Mouse (Mus musculus) megakaryocyte, adult 5-6 weeks (primary cell): ENCODE results near the gene Slc4a1. TPM values are rescaled to one million over a fixed set of nuclear protein-coding genes. Genes with fewer than 3 reads are reported as not detected.
A peak's percentile ranks its signal among the peaks of the same experiment; 100 is the strongest.

Source experiments
- ATAC-seq: 2 replicates; pipeline ENCODE4 v1.8.0; 2016; ENCODE audit warnings: mild to moderate bottlenecking, inconsistent platforms; ENCODE audit not compliant: poor library complexity, severe bottlenecking
- total RNA-seq, 2 experiments: library from RNA; stranded (forward) in 1 of 2; stranded (reverse) in 1 of 2; fragments of 153-499, 151-499 nt in 1 of 2; fragments of 221-1000, 200-1000 nt in 1 of 2; gene quantifications; 2 replicates each; pipeline versions ENCODE4 v1.2.3 to v1.2.4; 2015 to 2017

The Slc4a1 gene
- total RNA-seq, 2 experiments from 2014 or later = 3.3 TPM

- ATAC-seq = no peak
Measured at GRCm38 (mm10) chr11:102329518-102329917, 36.5 kb downstream of the Slc4a1 start.

- no peak for ATAC-seq
Measured at GRCm38 (mm10) chr11:102327839-102328238, 38.2 kb downstream of the Slc4a1 start.

- no peak for ATAC-seq
Measured at GRCm38 (mm10) chr11:102327250-102327649, 38.8 kb downstream of the Slc4a1 start.

DNA sequence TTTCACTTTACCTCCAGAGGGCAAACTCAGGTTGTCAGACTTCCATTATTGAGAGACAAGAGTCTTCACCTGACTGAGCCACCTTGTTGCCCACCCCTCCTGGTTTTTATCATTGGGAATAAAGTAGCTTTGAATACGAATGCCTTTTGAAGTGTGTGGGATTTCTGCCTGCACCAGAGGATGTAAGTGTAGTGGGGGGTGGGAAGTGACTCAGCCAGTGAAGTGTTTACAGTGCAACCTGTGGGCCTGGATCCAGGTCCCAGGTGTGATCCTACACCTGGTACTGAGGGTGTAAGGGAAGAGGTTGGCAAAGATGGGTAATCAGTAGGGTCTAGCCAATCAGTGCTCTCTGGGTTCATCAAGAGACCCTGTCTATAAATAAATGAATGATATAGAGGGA lies 42.5 kb downstream of the Slc4a1 start:
- no peak for ATAC-seq

DNA sequence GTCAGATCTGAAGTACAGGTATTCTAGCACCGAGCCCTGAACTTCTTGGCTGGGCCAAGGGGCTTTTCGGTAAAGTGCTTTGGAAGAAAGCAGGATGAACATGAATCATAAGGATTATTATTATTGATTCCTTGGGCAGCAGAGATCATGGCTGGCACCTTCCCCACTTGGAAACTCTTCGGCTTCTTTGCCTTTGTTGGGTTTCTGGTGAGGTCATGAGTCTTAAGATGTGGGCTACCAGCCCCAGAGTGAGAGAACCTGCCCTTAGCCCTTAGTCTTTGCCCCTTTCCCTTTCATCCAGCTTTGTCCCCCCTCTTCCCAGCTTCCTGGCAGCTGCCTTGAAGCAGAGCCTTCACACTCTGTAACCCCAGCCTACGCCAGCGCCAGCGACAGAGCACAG lies 44.1 kb downstream of the Slc4a1 start:
- no peak for ATAC-seq

GRCm38 (mm10) chr11:102320686-102321005 lies 45.4 kb downstream of the Slc4a1 start:
- ATAC-seq = no peak

- ATAC-seq = peak; percentile 20
Measured at GRCm38 (mm10) chr11:102319941-102320685, 45.9 kb downstream of the Slc4a1 start.

- ATAC-seq = peak; percentile 39
Measured at GRCm38 (mm10) chr11:102319410-102319792, 46.6 kb downstream of the Slc4a1 start, which contains the start of gene Ubtf. Gene Ubtf, minus strand, starts transcription at chr11:102319742.

GRCm38 (mm10) chr11:102318576-102319409 lies 47.2 kb downstream of the Slc4a1 start:
- 0 out of 2 replicates have a peak, but pooled peaks have one; percentile 1 for ATAC-seq

DNA sequence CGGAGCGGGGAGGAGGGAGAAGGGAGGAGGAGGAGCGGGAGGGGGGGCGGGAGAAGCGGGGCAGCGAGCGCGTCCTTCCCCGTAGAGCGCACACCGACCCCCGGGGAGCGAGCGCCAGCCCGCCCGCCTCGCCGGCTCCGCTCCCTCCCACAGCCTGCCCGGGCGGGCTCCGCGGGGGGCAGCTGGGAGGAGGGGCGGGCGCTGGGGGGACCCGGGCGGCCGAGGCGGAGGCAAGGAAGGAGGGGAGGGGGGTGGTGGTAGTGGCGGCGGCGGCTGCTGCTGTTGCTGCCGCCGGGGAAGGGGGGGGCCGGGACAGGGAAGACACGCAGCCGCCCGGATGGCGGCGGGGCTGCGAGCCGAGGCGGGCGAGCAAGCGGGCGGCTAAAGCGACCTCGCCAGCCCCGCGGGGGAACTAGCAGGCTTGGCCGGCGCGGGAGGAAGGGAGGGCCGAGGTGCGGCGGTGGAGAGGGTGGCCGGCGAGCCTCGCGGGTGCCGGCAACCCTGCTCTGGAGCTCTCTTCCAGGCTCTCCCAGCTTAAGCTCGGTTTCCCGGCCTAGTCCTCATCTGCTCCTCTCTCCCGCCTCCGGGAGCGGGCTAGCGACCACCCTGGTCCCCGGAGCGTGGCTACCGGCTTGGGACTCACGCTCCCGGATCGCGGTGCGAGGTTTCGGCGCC lies 48.0 kb downstream of the Slc4a1 start:
- peak; percentile 9 for ATAC-seq

DNA sequence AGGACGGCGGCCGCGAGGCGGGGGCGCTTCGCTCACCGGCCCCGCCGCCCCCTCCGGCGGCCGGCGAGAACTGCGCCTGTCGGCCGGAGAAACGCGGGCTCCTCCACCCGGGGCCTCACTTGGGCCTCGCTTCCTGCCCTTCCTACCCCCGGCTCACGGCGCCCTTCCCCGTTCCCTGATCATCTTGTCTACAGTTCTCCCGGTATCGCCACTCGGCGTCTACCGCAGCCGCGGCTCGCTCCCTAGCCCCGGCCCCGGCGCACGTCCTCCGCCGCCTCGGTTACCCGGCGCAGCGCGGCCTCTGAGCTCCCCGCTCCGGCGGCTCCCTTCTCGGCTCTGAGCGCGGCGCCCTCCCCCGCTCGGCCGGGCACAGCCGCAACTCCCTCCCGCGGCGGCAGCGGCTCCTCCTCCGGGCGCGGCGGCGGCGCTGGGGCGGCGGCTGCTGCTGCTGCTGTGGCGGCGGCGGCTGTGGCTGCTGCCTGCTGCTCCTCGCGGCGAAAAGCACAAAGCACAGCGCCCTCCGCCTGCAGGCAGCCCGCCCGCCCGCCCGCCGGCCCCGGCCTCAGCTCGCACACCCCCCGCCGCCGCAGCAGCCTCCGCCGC lies 48.6 kb downstream of the Slc4a1 start:
- ATAC-seq = peak; percentile 25

GRCm38 (mm10) chr11:102316572-102317297 lies 49.3 kb downstream of the Slc4a1 start:
- peak; percentile 61 for ATAC-seq

DNA sequence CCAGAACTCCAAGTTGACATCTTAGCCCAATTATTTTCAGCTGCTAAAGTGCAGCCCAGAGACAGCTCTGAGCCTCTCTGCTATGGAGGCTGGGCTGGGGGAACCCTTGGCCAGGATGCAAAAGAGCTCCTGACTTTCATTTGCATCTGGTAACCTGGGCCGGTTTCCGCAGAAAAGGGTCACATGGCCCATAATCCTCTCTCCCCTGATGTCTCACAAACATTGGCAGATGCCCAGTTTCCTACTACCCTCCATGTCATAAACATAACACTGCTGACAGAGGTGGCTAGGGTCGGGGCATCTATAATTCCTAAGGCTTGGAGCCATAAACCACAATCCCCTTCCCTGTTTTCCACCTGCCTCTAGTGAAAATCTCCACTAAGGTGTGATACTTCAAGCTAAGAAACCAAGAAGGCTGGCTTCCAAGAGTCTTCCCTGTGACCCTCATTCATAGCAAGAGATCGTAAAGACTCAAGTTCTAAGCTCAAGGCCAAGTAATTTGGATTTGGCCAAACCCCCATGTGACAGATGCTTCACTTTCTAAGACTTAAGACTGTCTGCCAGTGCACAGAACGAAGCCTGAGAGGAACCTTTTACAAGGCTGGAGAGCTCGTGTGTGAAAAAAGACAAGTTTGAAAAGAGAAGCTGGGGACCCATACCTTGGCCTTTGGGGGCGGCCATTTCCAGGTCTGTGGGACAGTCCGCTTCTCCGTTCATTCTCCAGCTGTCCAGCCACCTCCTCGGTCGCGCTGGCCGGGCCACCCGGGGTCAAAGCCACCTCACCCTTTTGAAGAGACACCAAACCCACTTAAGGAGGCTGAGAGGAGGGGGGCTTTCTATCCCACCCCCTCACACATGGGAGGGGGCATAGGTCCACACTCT lies 50.1 kb downstream of the Slc4a1 start:
- no peak for ATAC-seq

GRCm38 (mm10) chr11:102314321-102314720 lies 51.7 kb downstream of the Slc4a1 start:
- ATAC-seq = no peak

DNA sequence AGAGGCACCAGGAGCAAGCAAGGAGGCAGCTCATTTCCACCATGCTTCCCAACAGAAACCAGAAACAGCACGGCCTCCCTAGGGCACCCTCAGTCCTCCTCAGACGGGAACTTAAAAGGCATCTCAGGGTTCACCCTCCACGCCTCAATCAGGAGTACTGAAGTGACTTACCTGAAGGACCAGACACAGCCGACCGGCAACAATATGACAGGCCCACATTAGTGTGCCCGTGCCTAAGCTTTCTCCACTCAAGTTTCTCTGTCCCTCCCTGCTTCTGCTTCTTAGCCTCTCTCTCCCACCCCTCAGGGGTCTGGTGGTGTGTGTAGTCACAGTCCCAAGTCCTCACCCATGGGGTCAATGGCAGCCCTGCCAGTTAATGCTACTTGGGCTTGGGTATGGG lies 53.4 kb downstream of the Slc4a1 start:
- ATAC-seq = no peak

GRCm38 (mm10) chr11:102311966-102312365 lies 54.0 kb downstream of the Slc4a1 start:
- no peak for ATAC-seq

DNA sequence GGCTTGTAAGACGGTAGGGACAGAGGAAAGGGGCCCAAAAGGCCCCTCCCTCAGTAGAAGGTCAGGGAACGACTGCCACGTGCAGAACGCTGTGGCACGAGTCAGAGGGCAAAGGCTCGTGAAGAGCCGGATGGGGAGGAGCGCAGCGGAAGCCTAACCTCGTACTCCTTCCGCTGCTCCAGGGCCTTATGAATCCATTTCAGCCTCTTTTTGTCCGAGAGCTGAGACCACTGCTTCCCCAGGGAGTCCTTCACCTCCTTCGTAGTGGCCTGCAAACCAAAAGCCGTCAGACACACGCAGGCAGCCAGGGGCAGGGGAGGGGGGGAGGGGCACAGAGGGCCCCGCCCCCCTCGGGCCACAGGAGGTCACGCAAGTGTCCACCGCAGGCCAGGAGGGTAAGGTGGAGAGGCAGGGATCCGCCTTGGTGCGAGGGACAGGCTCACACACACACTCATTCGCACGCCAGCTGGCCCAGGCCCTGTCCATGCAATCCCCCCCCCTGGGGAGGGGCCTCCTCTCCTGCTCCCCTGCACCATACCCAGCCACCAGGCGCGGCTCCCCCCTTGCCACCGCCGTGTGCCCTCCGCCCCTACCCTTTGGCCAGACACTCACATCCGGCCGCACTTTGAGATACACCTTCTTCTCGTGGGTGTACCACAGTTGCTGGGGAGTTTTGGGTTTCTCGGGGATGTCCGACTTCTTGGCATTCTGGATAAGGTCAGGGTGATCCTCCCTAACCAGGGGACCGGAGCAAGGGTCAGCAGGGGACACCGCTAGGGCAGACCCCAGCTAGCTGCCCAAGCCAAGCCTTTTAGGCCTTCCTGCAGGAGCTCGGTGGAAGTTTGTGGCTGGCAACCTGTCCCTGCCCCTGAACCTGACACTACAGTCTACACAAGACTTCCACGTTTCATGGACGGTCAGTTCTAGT lies 55.0 kb downstream of the Slc4a1 start:
- no peak for ATAC-seq

GRCm38 (mm10) chr11:102309821-102310617 lies 56.0 kb downstream of the Slc4a1 start:
- ATAC-seq = no peak
